Mouse (Mus musculus) ES-E14 (cell line): ENCODE measurements around the gene Phf10.

Source experiments
- CHD2 ChIP-seq: IDR thresholded peaks from 2 replicates; pipeline ENCODE4 v1.6.1; 2014; ENCODE audit warnings: mild to moderate bottlenecking, low read depth, low read length, inconsistent platforms
- HCFC1 ChIP-seq: IDR thresholded peaks from 2 replicates; pipeline ENCODE4 v1.6.1; 2012; ENCODE audit warnings: low read length, inconsistent platforms, borderline replicate concordance; ENCODE audit not compliant: insufficient read depth
- MAFK ChIP-seq: IDR thresholded peaks from 2 replicates; pipeline ENCODE4 v1.6.1; 2014; ENCODE audit warnings: mild to moderate bottlenecking, low read depth, low read length, inconsistent platforms; ENCODE audit not compliant: insufficient read depth
- ZC3H11A ChIP-seq: IDR thresholded peaks from 2 replicates; pipeline ENCODE4 v1.6.1; 2012; ENCODE audit warnings: low read depth, mild to moderate bottlenecking, inconsistent platforms, low read length, borderline replicate concordance
- ZNF384 ChIP-seq: IDR thresholded peaks from 2 replicates; pipeline ENCODE4 v1.6.1; 2012; ENCODE audit warnings: low read depth, low read length, inconsistent platforms

DNA sequence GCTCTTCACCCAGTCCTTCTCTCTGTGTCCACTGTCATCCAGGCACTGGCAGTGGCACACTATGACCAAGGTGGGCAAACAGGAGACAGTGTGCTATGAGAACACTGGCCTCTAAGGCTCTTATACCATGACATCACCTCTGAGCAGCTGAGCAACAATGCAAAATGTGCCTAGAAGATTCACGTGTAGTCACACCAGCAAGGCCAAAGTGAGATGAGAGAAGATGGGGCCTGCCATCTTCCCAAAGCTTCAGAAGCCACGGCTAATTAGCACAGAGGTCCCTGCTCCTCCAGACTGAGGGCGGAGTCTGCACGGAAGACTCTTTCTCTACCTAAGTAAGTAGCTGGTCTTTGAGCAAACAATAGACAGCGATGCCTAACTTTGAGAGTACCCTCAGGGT, 32.4 kb downstream of the Phf10 start:
- TF ChIP-seq ZC3H11A (no peak), ZNF384 (no peak), HCFC1 (no peak), MAFK (no peak), CHD2 (no peak)
